Mouse (Mus musculus) heart, adult 2 months (tissue): ENCODE data around the gene Hoxd3.

Experiments
- CTCF ChIP-seq: fragments of 200-600 bp; IDR thresholded peaks from 2 replicates; pipeline ENCODE4 v1.8.1; 2022; ENCODE audit warnings: antibody characterized with exemption, mild to moderate bottlenecking, moderate library complexity
- EP300 ChIP-seq: fragments of 200-500 bp; IDR thresholded peaks from 2 replicates; pipeline ENCODE4 v1.6.1; 2011; ENCODE audit warnings: low read depth, low read length, control low read depth; ENCODE audit not compliant: insufficient read depth
- POLR2A ChIP-seq: fragments of 200-500 bp; IDR thresholded peaks from 2 replicates; pipeline ENCODE4 v1.6.1; 2011; ENCODE audit warnings: mild to moderate bottlenecking, low read depth, low read length, control low read depth; ENCODE audit not compliant: insufficient read depth

GRCm38 (mm10) chr2:74728303-74728680 is 16.6 kb downstream of the Hoxd3 start:
- TF ChIP-seq CTCF (no peak), POLR2A (no peak), EP300 (no peak)
